Mouse (Mus musculus): ENCODE measurements around the gene Ecm1. TPM values are rescaled to one million over a fixed set of nuclear protein-coding genes. Genes with fewer than 3 reads are reported as not detected.

The Ecm1 gene
- polyA plus RNA-seq, 1 experiment from 2014 or later: 66.1 TPM

DNA sequence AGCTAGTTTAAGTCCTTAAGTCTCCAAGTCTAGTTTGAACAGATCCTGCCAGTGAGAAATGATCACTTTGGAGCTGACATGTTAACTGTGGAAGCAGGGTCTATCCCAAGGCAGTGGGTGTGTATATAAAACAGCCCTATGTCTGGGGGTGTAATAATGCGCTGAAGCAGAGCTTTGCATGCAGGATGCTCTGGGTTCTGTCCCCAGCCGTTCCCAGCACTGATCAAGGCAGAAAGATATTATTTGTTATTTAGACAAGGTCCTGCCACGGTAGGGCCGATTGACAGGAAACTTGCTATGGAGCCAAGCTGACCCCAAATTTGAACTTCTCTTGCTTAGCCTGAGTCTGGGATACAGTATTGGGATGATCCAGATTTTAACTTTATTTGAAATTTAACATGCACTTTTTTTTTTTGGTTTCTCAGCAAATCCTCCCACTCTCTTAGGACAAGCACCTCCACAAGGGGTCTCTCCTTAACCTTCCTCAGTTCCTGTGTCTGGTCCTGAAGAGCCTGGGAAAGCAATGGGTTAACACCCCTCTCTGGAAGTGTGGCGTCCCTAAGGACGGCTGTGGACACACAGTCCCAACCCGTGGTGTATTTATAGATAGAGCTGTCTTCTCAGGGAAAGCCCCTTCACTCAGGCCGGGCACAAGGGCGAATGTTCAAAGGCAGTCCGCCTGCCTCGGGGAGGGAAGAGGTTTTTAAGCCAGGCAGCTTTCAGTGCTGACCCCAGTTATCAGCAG is 50.0 kb downstream of the Ecm1 start:
- Histone ChIP-seq H3K9me3 (ENCODE audit: control insufficient read depth, low read length) (no peaks in the 10 kb centered on the region), H3K36me3 (ENCODE audit: control insufficient read depth, insufficient read depth, low read length) (no peaks in the 10 kb centered on the region), H3K9ac (ENCODE audit: low read length) (peak overlapping the region; percentile 14; the same call in 1 of the 2 replicates), H3K27ac (replicated peaks in 1 of 2; ENCODE audit: control insufficient read depth in 1 of 2, insufficient read depth in 1 of 2, low read depth in 2 of 2, low read length in 2 of 2) (peak overlapping the region; percentile 83 to 88), H3K27me3 (ENCODE audit: control insufficient read depth, insufficient read depth, low read length) (no peaks in the 10 kb centered on the region), H3K4me2 (ENCODE audit: low read length) (peak overlapping the region; percentile 44), H3K4me3 (ENCODE audit: control insufficient read depth in 1 of 2, insufficient read depth in 1 of 2, low read depth in 1 of 2, low read length in 2 of 2) (no peak overlapping the region), H3K4me1 (ENCODE audit: control insufficient read depth in 2 of 2, insufficient read depth in 2 of 2, low read length in 2 of 2) (peaks cover 53 to 82% of the 10 kb centered on the region in 2 experiments)
- WGBS: 14% methylated on average over 11 of the region's 11 CpGs
- peak; percentile 51 for ATAC-seq (ENCODE audit: insufficient number of reproducible peaks, insufficient read depth, low FRiP score, low read depth)

DNA sequence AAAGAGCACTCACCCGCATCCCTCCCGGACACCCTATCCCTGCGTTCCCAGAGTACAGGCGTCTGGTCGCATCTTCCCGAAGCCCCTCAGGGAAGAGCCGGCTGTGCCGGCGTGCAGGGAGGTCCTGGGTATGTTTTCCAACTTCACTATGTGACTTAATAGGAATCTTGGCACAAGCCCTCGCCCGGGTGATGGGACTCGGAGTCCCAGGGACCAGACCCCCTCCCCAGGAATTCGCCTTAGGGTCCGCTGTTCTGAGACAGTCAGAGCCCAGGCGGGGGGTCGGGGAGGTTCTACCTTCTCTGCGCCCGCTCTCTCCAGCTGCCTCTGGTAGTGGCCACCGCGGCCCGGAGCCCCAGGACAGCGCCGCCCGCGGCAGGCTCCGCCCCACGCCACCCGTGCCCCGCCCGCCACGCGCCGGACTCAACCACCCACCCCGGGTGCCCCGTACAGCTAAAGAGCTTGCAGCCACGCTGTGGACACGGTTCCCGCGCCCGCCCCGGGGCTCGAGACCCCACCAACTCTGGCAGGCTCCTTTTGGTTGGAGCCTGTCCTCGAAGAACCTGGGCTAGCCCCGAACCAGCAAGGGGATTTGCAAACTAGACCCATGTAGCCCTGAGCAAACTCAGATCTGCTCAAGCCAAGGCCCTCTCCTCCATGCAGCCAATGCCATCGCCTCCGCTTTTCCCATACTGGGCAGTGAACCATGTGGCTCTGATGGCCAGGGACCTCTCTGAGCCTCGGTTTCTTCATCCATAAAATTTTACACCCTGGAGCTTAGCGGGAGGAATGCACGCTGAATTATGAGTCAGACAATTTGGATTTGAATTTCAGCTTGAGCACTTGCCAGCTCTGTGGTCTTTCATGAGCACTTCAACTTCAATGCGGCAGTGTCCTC is 51.6 kb downstream of the Ecm1 start, which contains the start of gene Adamtsl4:
Adamtsl4 (minus strand) TSS at position 394 of the 898 bp plus-strand sequence.
- Histone ChIP-seq H3K9me3 (ENCODE audit: control insufficient read depth, low read length) (no peaks in the 10 kb centered on the region), H3K27ac (replicated peaks in 1 of 2; ENCODE audit: control insufficient read depth in 1 of 2, insufficient read depth in 1 of 2, low read depth in 2 of 2, low read length in 2 of 2) (peak within 1 kb of the TSS; percentile 59 to 88), H3K36me3 (ENCODE audit: control insufficient read depth, insufficient read depth, low read length) (no peaks in the 10 kb centered on the region), H3K4me2 (ENCODE audit: low read length) (peak within 1 kb of the TSS; percentile 86), H3K4me1 (ENCODE audit: control insufficient read depth in 2 of 2, insufficient read depth in 2 of 2, low read length in 2 of 2) (peaks cover 42 to 69% of the 10 kb centered on the region in 2 experiments), H3K9ac (ENCODE audit: low read length) (peak within 1 kb of the TSS; percentile 74), H3K4me3 (ENCODE audit: control insufficient read depth in 1 of 2, insufficient read depth in 1 of 2, low read depth in 1 of 2, low read length in 2 of 2) (peak within 1 kb of the TSS; percentile 43 to 51), H3K27me3 (ENCODE audit: control insufficient read depth, insufficient read depth, low read length) (no peaks in the 10 kb centered on the region)
- WGBS: 4% methylated on average over 50 of the region's 50 CpGs
- peak; percentile 60 for ATAC-seq (ENCODE audit: insufficient number of reproducible peaks, insufficient read depth, low FRiP score, low read depth)

DNA sequence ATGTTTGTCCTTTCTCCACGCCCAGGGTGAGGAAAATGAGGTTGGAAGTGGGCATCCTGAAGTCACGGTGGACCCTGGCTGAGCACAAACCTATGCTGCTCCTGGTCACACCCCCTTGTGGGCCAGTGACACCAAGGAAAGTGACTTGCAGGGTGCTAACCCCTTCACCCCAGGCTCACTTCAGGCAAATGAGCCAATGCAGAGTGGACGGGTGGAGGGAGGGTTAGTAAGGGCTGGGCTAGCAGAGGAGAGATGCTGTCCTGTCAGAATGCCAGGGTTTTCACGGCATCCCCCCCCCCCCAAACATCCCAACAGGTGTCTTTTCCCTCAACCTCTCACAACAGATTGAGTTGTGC is 52.2 kb downstream of the Ecm1 start:
- no peaks in the 10 kb centered on the region for H3K36me3 ChIP-seq (ENCODE audit: control insufficient read depth, insufficient read depth, low read length)
- 22% methylated on average over 3 of the region's 4 CpGs for WGBS
- no peaks in the 10 kb centered on the region for H3K27me3 ChIP-seq (ENCODE audit: control insufficient read depth, insufficient read depth, low read length)
- H3K27ac ChIP-seq (replicated peaks in 1 of 2; ENCODE audit: control insufficient read depth in 1 of 2, insufficient read depth in 1 of 2, low read depth in 2 of 2, low read length in 2 of 2): peak overlapping the region; percentile 59 to 88
- peaks cover 37 to 63% of the 10 kb centered on the region in 2 experiments for H3K4me1 ChIP-seq (ENCODE audit: control insufficient read depth in 2 of 2, insufficient read depth in 2 of 2, low read length in 2 of 2)
- peak overlapping the region; percentile 86 for H3K4me2 ChIP-seq (ENCODE audit: low read length)
- no peaks in the 10 kb centered on the region for H3K9me3 ChIP-seq (ENCODE audit: control insufficient read depth, low read length)
- H3K9ac ChIP-seq (ENCODE audit: low read length): peak overlapping the region; percentile 74
- ATAC-seq (ENCODE audit: insufficient number of reproducible peaks, insufficient read depth, low FRiP score, low read depth): no peak; the same call in 1 of the 2 replicates
- peak overlapping the region; percentile 43 to 51 for H3K4me3 ChIP-seq (ENCODE audit: control insufficient read depth in 1 of 2, insufficient read depth in 1 of 2, low read depth in 1 of 2, low read length in 2 of 2)

DNA sequence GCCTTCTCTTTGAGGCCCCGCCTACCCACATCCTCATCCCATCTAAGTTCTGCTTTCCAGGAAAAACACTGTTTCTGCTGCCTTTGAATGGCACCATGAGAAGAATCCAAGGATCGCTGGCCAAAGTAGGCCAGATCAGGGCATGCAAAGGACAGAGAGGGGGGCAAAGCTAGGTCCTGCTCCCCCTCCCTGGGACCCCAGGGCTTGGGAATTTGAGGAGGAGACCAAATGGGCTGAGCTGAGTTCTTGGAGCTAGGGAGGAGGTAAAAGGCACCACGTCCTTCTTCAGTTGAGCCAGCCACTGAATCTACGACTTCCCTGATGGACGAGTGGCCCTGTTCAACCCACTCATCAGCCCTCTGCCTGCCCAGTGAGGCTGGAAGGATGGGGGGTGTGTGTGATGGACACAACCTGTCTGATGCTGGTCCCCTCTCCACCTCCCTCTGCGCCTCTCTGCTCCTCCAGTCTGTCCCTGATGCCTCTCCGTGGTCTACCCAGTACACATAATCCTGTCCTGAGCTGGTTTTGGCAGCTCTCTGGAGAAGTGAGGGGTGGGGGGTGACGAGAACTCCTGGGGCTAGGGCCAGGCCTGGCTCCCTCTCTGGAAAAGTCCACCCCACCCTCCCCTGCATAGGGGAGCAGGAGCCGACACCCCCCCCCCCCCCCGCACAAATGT is 52.7 kb downstream of the Ecm1 start:
- H3K9me3 ChIP-seq (ENCODE audit: control insufficient read depth, low read length): no peaks in the 10 kb centered on the region
- no peaks in the 10 kb centered on the region for H3K36me3 ChIP-seq (ENCODE audit: control insufficient read depth, insufficient read depth, low read length)
- peak overlapping the region in 1 of 2 experiments; percentile 88; a peak in 2 of 4 replicates for H3K27ac ChIP-seq (replicated peaks in 1 of 2; ENCODE audit: control insufficient read depth in 1 of 2, insufficient read depth in 1 of 2, low read depth in 2 of 2, low read length in 2 of 2)
- H3K4me1 ChIP-seq (ENCODE audit: control insufficient read depth in 2 of 2, insufficient read depth in 2 of 2, low read length in 2 of 2): peaks cover 39 to 65% of the 10 kb centered on the region in 2 experiments
- H3K4me2 ChIP-seq (ENCODE audit: low read length): peak overlapping the region; percentile 86
- no peaks in the 10 kb centered on the region for H3K27me3 ChIP-seq (ENCODE audit: control insufficient read depth, insufficient read depth, low read length)
- peak overlapping the region in 1 of 2 experiments; percentile 51; a peak in 1 of 4 replicates for H3K4me3 ChIP-seq (ENCODE audit: control insufficient read depth in 1 of 2, insufficient read depth in 1 of 2, low read depth in 1 of 2, low read length in 2 of 2)
- peak overlapping the region; percentile 74 for H3K9ac ChIP-seq (ENCODE audit: low read length)
- 41% methylated on average over 9 of the region's 10 CpGs for WGBS
- ATAC-seq (ENCODE audit: insufficient number of reproducible peaks, insufficient read depth, low FRiP score, low read depth): no peak

DNA sequence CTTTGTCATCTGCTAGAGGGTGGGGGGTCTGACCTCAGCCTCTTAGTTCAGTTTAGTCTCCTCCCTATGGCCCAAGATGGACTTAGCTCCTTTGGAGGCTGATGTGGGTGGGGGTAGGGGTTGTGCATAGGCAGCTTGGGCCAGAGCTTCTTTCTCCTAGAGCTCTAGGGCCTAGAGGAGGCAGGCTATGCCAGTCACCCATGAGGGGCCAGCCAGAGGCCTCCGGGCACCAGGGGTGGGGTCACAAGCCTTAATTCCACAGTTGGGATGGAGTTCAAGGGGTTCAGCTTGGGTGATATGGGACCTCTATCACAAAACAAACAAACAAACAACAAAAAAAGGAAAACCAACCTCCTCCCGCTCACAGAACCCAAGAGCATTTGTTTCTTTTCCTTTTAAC is 53.7 kb downstream of the Ecm1 start:
- H3K36me3 ChIP-seq (ENCODE audit: control insufficient read depth, insufficient read depth, low read length): no peaks in the 10 kb centered on the region
- H3K27me3 ChIP-seq (ENCODE audit: control insufficient read depth, insufficient read depth, low read length): no peaks in the 10 kb centered on the region
- no peak overlapping the region for H3K9ac ChIP-seq (ENCODE audit: low read length)
- H3K9me3 ChIP-seq (ENCODE audit: control insufficient read depth, low read length): no peaks in the 10 kb centered on the region
- H3K27ac ChIP-seq (replicated peaks in 1 of 2; ENCODE audit: control insufficient read depth in 1 of 2, insufficient read depth in 1 of 2, low read depth in 2 of 2, low read length in 2 of 2): no peak overlapping the region
- H3K4me3 ChIP-seq (ENCODE audit: control insufficient read depth in 1 of 2, insufficient read depth in 1 of 2, low read depth in 1 of 2, low read length in 2 of 2): no peak overlapping the region
- no peak for ATAC-seq (ENCODE audit: insufficient number of reproducible peaks, insufficient read depth, low FRiP score, low read depth)
- H3K4me1 ChIP-seq (ENCODE audit: control insufficient read depth in 2 of 2, insufficient read depth in 2 of 2, low read length in 2 of 2): peaks cover 46 to 73% of the 10 kb centered on the region in 2 experiments
- H3K4me2 ChIP-seq (ENCODE audit: low read length): no peak overlapping the region
- WGBS: 78% methylated on average over 2 of the region's 2 CpGs

DNA sequence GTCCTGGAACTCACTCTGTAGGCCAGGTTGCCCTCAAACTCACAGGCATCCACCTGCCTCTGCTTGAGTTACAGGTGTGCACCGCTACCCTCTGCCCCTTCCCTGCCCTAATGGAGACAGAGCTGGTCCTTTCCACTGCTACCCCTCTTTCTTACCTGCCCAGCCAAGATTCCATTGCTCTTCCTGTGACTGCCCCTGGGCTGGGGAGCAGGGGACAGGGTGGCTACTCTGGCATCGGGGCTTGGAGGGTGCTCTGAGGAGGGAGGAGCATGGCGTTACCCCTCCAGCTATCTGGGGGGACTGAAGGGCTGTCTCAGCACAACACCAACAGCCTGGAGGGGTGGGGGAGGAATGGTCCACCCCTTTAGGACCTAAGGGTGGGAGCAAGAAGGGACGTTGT is 54.1 kb downstream of the Ecm1 start:
- peaks cover 44 to 71% of the 10 kb centered on the region in 2 experiments for H3K4me1 ChIP-seq (ENCODE audit: control insufficient read depth in 2 of 2, insufficient read depth in 2 of 2, low read length in 2 of 2)
- H3K9ac ChIP-seq (ENCODE audit: low read length): no peak overlapping the region
- no peak for ATAC-seq (ENCODE audit: insufficient number of reproducible peaks, insufficient read depth, low FRiP score, low read depth)
- no peaks in the 10 kb centered on the region for H3K27me3 ChIP-seq (ENCODE audit: control insufficient read depth, insufficient read depth, low read length)
- 77% methylated on average over 4 of the region's 4 CpGs for WGBS
- no peaks in the 10 kb centered on the region for H3K9me3 ChIP-seq (ENCODE audit: control insufficient read depth, low read length)
- no peaks in the 10 kb centered on the region for H3K36me3 ChIP-seq (ENCODE audit: control insufficient read depth, insufficient read depth, low read length)
- no peak overlapping the region for H3K27ac ChIP-seq (replicated peaks in 1 of 2; ENCODE audit: control insufficient read depth in 1 of 2, insufficient read depth in 1 of 2, low read depth in 2 of 2, low read length in 2 of 2)
- H3K4me3 ChIP-seq (ENCODE audit: control insufficient read depth in 1 of 2, insufficient read depth in 1 of 2, low read depth in 1 of 2, low read length in 2 of 2): no peak overlapping the region
- no peak overlapping the region for H3K4me2 ChIP-seq (ENCODE audit: low read length)

DNA sequence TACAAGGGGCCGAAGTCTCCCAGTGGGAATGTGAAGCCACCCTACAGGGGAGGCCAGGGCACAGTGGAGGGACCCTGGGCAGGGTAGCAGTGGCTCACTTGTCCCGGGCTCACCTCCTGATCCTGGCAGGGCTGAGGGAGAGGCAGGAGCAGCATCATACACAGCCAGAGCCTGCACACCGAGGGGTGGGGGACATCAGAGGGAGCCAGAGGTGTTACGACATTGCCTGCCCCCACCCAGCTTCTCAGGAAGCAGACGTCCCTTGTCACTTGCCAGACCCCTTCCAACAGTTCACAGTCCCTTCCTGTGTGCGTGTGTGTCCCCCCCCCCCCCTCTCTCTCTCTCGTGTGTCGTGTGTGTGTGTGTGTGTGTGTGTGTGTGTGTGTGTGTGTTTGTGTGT is 54.5 kb downstream of the Ecm1 start:
- Histone ChIP-seq H3K4me2 (ENCODE audit: low read length) (no peak overlapping the region), H3K36me3 (ENCODE audit: control insufficient read depth, insufficient read depth, low read length) (no peaks in the 10 kb centered on the region), H3K9ac (ENCODE audit: low read length) (0 out of 2 replicates have a peak overlapping the region, but pooled peaks have one; percentile 8), H3K4me1 (ENCODE audit: control insufficient read depth in 2 of 2, insufficient read depth in 2 of 2, low read length in 2 of 2) (peaks cover 45 to 67% of the 10 kb centered on the region in 2 experiments), H3K27me3 (ENCODE audit: control insufficient read depth, insufficient read depth, low read length) (no peaks in the 10 kb centered on the region), H3K4me3 (ENCODE audit: control insufficient read depth in 1 of 2, insufficient read depth in 1 of 2, low read depth in 1 of 2, low read length in 2 of 2) (no peak overlapping the region), H3K27ac (replicated peaks in 1 of 2; ENCODE audit: control insufficient read depth in 1 of 2, insufficient read depth in 1 of 2, low read depth in 2 of 2, low read length in 2 of 2) (no peak overlapping the region; a peak in 1 of 4 replicates), H3K9me3 (ENCODE audit: control insufficient read depth, low read length) (no peaks in the 10 kb centered on the region)
- 34% methylated on average over 6 of the region's 8 CpGs for WGBS
- no peak for ATAC-seq (ENCODE audit: insufficient number of reproducible peaks, insufficient read depth, low FRiP score, low read depth)
